Mouse (Mus musculus): ENCODE data around the gene Bri3bp.

DNA sequence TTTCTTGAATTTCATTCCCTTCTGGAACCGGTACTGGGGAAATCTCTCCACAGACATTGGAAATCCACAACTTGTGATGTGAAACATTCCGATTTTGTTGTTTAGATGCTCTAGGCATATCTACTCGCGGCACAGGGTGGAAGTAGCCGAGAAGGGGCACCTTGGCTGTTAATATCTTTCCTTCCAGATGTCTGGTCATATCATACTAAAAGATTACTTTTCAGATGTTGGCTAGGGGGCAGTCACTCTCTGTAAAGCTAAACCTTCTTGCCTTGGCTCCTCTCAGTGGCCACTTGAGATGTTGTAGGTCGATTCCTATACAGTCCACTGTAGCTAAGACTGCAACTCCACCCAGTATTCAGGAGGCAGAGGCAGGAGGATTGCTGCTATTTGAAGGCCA, 14.7 kb downstream of the Bri3bp start:
- no peak for TF ChIP-seq POLR2A (IDR thresholded peaks at IDR 0.05; ENCODE audit: insufficient read depth, low read length)
- TF ChIP-seq CTCF (IDR thresholded peaks at IDR 0.05; ENCODE audit: low read depth, low read length) = no peak
